Mouse (Mus musculus) T-helper 17 cell (primary cell): Measurements from ENCODE around the gene Clpp.

Experiments
- in situ Hi-C, 2 experiments: fragments of 300-600 bp; cut with MboI, MseI; formaldehyde crosslinking; loops; 1 replicate in 1 of 2; 2 replicates in 1 of 2; pipeline ENCODE4 v1.15.1; 2025; ENCODE audit warnings: high pct_unique_total_duplicates in 2 of 2

Gene Clpp

DNA sequence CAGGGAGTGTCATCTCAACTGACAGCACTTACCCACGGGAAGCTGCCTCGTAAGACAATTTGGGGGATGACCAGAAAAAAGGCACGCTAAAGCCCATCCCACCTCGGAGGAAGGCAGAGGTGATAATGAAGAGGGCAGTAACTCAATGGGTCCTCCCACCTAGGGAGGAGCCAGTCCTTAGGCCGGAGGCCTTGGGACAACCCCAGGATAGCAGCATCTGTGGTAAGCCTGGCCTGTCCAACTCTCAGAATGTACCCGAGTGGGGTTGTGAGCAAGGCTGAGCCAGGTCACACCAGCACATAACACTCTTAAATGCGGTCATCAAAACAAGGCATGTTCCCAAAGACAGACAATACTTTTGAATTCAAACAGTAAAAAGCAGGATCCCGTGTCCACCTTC, 39.6 kb downstream of the Clpp start:
- in situ Hi-C loops = loop anchor here (5.0 to 10.0 kb wide), 2 partner anchors 92 to 1065 kb away; partner anchors contain the start of gene Mllt1 (in 1 of the 2)

DNA sequence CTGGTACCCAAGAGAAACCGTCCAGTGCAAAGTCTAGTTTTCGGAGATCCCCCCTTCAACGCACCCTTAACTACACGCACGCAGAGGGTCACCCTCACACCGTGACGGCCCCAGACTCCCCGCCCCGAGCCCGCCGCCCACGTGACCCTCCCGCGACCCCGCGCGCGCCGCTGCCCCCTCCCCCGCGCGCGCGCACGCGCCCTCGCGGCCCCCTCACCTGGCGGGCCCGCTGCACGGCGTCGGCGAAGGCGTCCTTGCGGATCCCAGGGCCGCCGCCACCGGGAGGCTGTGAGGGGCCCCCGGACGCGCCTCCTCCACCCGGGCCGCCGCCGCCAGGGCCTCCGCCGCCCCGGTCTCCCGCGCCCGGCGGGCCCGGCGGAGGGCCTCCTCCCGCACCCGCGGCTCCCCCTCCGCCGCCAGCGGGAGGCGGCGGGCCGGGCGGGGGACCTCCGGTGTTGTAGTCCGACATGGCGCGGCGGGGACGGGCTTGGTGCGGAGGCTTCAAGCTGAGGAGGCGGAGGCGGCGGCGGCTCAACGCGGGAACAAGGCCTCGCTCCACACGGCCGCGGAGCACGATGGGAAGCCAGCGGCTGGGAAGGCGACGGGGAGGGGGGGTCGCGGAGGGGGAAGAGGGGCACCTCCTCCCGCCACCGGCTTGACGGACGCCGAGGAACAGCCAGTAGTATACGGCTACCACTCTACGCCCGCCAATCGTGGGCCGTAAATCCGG, 41.0 kb downstream of the Clpp start, which contains the start of gene Khsrp:
Khsrp (minus strand) TSS at position 592 of the 730 bp plus-strand sequence.
- in situ Hi-C loops = no loop called here

DNA sequence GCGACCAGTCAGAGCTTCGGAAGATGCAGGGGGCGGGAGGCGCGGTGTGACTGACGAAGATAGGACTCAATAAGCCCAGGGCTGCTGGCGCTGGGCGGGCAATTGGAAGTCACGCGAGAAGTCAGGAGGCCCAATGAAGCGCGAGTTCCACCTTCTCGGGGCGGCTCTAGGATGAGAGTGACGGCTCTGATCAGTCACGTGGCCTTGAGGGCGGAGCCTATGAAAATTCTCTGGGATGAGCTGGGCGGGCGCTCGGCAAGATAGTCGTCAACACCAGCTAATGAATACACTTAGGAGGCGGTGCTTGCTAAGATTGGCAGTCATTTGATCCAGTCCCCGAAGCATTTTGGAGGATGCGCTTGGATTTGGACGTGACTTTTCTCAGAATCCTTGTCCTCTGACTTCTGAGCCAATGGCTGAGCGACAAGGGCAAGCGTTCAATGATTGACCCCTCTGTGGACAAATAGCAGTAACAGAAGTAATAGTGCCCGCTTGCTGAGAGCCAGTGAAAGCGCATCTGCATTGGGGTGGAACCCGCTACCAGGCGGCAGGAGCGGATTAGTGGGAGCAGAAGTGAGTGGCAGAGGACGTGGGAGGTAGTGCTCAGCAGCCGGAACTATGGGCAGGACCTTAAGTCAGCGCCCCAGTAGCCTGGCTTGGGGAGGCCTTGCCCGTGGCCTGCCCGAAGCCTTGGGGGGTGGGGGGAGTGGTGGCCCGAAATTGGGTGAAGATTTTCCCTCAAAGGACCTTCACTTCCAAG, 41.7 kb downstream of the Clpp start:
- in situ Hi-C loops = no loop called here

DNA sequence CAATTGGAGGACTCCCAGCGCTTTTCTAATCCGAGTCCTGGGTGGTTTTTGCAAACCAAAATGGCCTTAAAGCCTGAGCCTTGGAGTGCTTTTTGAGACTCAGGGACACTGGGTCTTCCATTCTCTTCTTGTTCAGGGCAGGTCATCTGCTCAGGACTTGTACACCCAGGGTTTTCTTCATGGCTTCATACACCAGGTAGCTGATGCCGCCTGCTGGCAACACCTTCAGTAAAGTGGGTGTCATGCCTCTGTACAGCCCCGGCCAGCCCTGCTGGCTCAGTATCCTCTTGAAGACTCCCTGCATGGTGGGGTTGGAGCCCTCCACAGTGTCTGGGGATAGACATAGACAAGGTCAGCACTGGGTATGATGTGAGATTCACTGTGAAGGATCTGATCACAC, 42.7 kb downstream of the Clpp start:
- in situ Hi-C loops = no loop called here

DNA sequence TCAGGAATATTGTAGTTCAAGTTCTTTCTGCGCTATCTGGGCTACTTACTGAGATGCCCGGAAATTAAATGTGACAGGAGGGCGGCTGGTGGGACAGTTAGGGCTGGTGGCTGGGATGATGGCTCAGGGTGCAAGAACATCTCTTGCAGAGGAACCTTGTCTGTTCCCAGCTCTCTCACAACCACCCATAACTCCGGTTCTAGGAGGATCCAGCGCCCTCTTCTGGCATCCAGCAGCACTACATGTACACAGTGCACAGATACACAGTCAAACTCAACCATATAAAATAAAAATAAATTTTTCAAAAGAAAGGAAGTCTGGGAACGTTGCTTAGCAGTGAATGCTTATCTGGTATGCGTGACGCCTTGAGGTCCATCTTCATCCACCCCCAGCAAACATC, 48.9 kb downstream of the Clpp start:
- in situ Hi-C loops = no loop called here

DNA sequence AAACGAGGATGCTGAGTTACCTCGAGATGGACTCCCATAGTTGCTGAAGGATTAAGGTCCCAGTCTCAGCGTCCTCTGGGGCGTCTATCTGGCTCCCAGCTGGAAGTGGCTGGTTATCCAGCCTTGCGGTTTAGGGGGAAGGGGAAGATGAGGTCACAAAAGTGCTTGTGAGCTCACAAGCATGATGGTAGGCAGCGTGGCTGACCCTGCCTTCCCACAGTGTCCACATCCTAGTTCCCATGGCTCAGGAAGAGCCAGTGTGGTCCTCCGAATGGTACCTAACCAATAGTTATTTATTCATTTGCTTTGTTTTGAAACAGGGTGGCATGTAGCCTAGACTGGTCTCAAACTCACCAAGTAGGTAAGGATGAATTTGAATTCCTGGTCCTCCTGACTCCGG, 51.4 kb downstream of the Clpp start, which contains the start of gene Slc25a41:
Slc25a41 (minus strand) TSS at position 101 of the 400 bp plus-strand sequence.
- in situ Hi-C loops = no loop called here
